Mouse (Mus musculus) stomach, embryonic 16.5 days (tissue): ENCODE measurements around the gene Metrnl. TPM values are rescaled to one million over a fixed set of nuclear protein-coding genes. Genes with fewer than 3 reads are reported as not detected.
A peak's percentile ranks its signal among the peaks of the same experiment; 100 is the strongest.

Source experiments
- ATAC-seq: fragments of 200-750 bp; cut with Nextera tagmentation; 2 replicates; pipeline ENCODE4 v1.8.0; 2017; ENCODE audit warnings: moderate number of reproducible peaks, moderate TSS enrichment; ENCODE audit not compliant: insufficient read depth, low FRiP score
- H3K27ac ChIP-seq: fragments of 300-500 bp; sonication (generic); 2 replicates; pipeline ENCODE4 v1.5.1; 2014; ENCODE audit warnings: low read length
- H3K27me3 ChIP-seq: fragments of 300-500 bp; sonication (generic); 2 replicates; pipeline ENCODE4 v1.6.1; 2014; ENCODE audit warnings: low read length, control low read depth, mixed read lengths; ENCODE audit not compliant: control insufficient read depth, insufficient read depth
- H3K36me3 ChIP-seq: fragments of 300-500 bp; sonication (generic); 2 replicates; pipeline ENCODE4 v1.6.1; 2014; ENCODE audit warnings: low read length; ENCODE audit not compliant: control insufficient read depth, insufficient read depth
- H3K4me1 ChIP-seq: fragments of 300-500 bp; sonication (generic); 2 replicates; pipeline ENCODE4 v1.6.1; 2014; ENCODE audit warnings: low read length, control low read depth, mixed read lengths; ENCODE audit not compliant: control insufficient read depth, insufficient read depth
- H3K4me2 ChIP-seq: fragments of 300-500 bp; sonication (generic); 2 replicates; pipeline ENCODE4 v1.6.1; 2014; ENCODE audit warnings: low read depth, low read length, mixed read lengths
- H3K4me3 ChIP-seq: fragments of 300-500 bp; sonication (generic); replicated peaks from 2 replicates; pipeline ENCODE4 v1.5.1; 2014; ENCODE audit warnings: mild to moderate bottlenecking, low read length
- H3K9ac ChIP-seq: fragments of 300-500 bp; sonication (generic); 2 replicates; pipeline ENCODE4 v1.6.1; 2014; ENCODE audit warnings: low read length
- H3K9me3 ChIP-seq: fragments of 300-500 bp; sonication (generic); replicated peaks from 2 replicates; pipeline ENCODE4 v1.6.1; 2016; ENCODE audit warnings: low read length, control low read depth; ENCODE audit not compliant: control insufficient read depth
- WGBS: fragments of 180-500 bp; shearing (Covaris S2); extraction: QIAGEN DNeasy Blood & Tissue Kit; methylation state at CpG from one replicate; pipeline ENCODE4 v1.1.7; 2014; 5-methylcytosine and 5-hydroxymethylcytosine counted together
- polyA plus RNA-seq: library from polyadenylated mRNA; unstranded; fragments of >200 nt; fragmentation: Nextera tagmentation; extraction: Ambion mirVana; gene quantifications from 2 replicates; pipeline ENCODE4 v1.2.1, GENCODE M21; 2015

Gene Metrnl
- polyA plus RNA-seq, 1 experiment from 2014 or later, result 38.5 TPM

- Histone ChIP-seq H3K36me3 (no peaks in the 10 kb centered on the region), H3K9me3 (0 out of 2 replicates have a peak, but pooled peaks cover 3% of the 10 kb centered on the region), H3K4me3 (no peak overlapping the region), H3K27ac (no peak overlapping the region), H3K9ac (no peak overlapping the region), H3K4me2 (no peak overlapping the region), H3K4me1 (no peaks in the 10 kb centered on the region), H3K27me3 (no peaks in the 10 kb centered on the region)
- ATAC-seq, result no peak; the same call in 1 of the 2 replicates
- WGBS, result 75% methylated on average over 2 of the region's 2 CpGs
Measured at GRCm38 (mm10) chr11:121679581-121679980, 21.8 kb upstream of the Metrnl start.

- Histone ChIP-seq H3K27ac (no peak overlapping the region), H3K4me3 (no peak overlapping the region), H3K27me3 (no peaks in the 10 kb centered on the region), H3K36me3 (no peaks in the 10 kb centered on the region), H3K9ac (no peak overlapping the region), H3K9me3 (0 out of 2 replicates have a peak, but pooled peaks cover 3% of the 10 kb centered on the region), H3K4me1 (no peaks in the 10 kb centered on the region), H3K4me2 (no peak overlapping the region)
- 68% methylated on average over 5 of the region's 5 CpGs for WGBS
- no peak; the same call in 1 of the 2 replicates for ATAC-seq
Measured at GRCm38 (mm10) chr11:121680750-121681149, 20.6 kb upstream of the Metrnl start.

GRCm38 (mm10) chr11:121683243-121683642 is 18.1 kb upstream of the Metrnl start:
- Histone ChIP-seq H3K4me3 (no peak overlapping the region), H3K27ac (no peak overlapping the region), H3K36me3 (no peaks in the 10 kb centered on the region), H3K9me3 (no peaks in the 10 kb centered on the region), H3K4me1 (0 out of 2 replicates have a peak, but pooled peaks cover 5% of the 10 kb centered on the region), H3K27me3 (no peaks in the 10 kb centered on the region), H3K9ac (no peak overlapping the region), H3K4me2 (no peak overlapping the region)
- no peak for ATAC-seq
- 64% methylated on average over 3 of the region's 3 CpGs for WGBS

- Histone ChIP-seq H3K27me3 (no peaks in the 10 kb centered on the region), H3K4me2 (no peak overlapping the region), H3K4me3 (no peak overlapping the region), H3K9me3 (no peaks in the 10 kb centered on the region), H3K36me3 (no peaks in the 10 kb centered on the region), H3K4me1 (0 out of 2 replicates have a peak, but pooled peaks cover 5% of the 10 kb centered on the region), H3K27ac (no peak overlapping the region), H3K9ac (no peak overlapping the region)
- WGBS, result 56% methylated on average over 6 of the region's 6 CpGs
- peak; percentile 34; the same call in 1 of the 2 replicates for ATAC-seq
Measured at GRCm38 (mm10) chr11:121685491-121686001, 15.8 kb upstream of the Metrnl start.

GRCm38 (mm10) chr11:121686091-121686490 is 15.3 kb upstream of the Metrnl start:
- WGBS, result 65% methylated on average over 4 of the region's 4 CpGs
- no peaks in the 10 kb centered on the region for H3K9me3 ChIP-seq
- H3K9ac ChIP-seq, result no peak overlapping the region
- no peaks in the 10 kb centered on the region for H3K27me3 ChIP-seq
- no peaks in the 10 kb centered on the region for H3K36me3 ChIP-seq
- no peak overlapping the region for H3K27ac ChIP-seq
- no peak overlapping the region for H3K4me2 ChIP-seq
- H3K4me1 ChIP-seq, result 0 out of 2 replicates have a peak, but pooled peaks cover 5% of the 10 kb centered on the region
- 0 out of 2 replicates have a peak, but pooled peaks have one; percentile 26 for ATAC-seq
- no peak overlapping the region for H3K4me3 ChIP-seq

- 52% methylated on average over 5 of the region's 5 CpGs for WGBS
- Histone ChIP-seq H3K9ac (no peak overlapping the region), H3K9me3 (no peaks in the 10 kb centered on the region), H3K27me3 (no peaks in the 10 kb centered on the region), H3K36me3 (no peaks in the 10 kb centered on the region), H3K4me3 (no peak overlapping the region), H3K4me2 (no peak overlapping the region), H3K4me1 (0 out of 2 replicates have a peak, but pooled peaks cover 5% of the 10 kb centered on the region), H3K27ac (no peak overlapping the region)
- no peak for ATAC-seq
Measured at GRCm38 (mm10) chr11:121686674-121687073, 14.7 kb upstream of the Metrnl start.

GRCm38 (mm10) chr11:121688024-121688423 is 13.3 kb upstream of the Metrnl start:
- Histone ChIP-seq H3K4me1 (0 out of 2 replicates have a peak, but pooled peaks cover 5% of the 10 kb centered on the region), H3K9ac (no peak overlapping the region), H3K4me3 (no peak overlapping the region), H3K27ac (no peak overlapping the region), H3K4me2 (no peak overlapping the region), H3K27me3 (no peaks in the 10 kb centered on the region), H3K9me3 (no peaks in the 10 kb centered on the region), H3K36me3 (no peaks in the 10 kb centered on the region)
- WGBS, result 85% methylated on average over 2 of the region's 2 CpGs
- no peak for ATAC-seq

GRCm38 (mm10) chr11:121695304-121696064 is 5.9 kb upstream of the Metrnl start:
- no peaks in the 10 kb centered on the region for H3K27me3 ChIP-seq
- no peaks in the 10 kb centered on the region for H3K36me3 ChIP-seq
- no peak for ATAC-seq
- H3K4me3 ChIP-seq, result no peak overlapping the region
- no peak overlapping the region for H3K27ac ChIP-seq
- 84% methylated on average over 5 of the region's 5 CpGs for WGBS
- H3K4me2 ChIP-seq, result no peak overlapping the region
- no peak overlapping the region for H3K9ac ChIP-seq
- no peaks in the 10 kb centered on the region for H3K4me1 ChIP-seq
- no peaks in the 10 kb centered on the region for H3K9me3 ChIP-seq

- no peaks in the 10 kb centered on the region for H3K36me3 ChIP-seq
- H3K4me2 ChIP-seq, result no peak overlapping the region
- H3K9me3 ChIP-seq, result no peaks in the 10 kb centered on the region
- no peak overlapping the region for H3K9ac ChIP-seq
- no peak overlapping the region for H3K27ac ChIP-seq
- no peak overlapping the region for H3K4me3 ChIP-seq
- no peaks in the 10 kb centered on the region for H3K27me3 ChIP-seq
- WGBS, result 86% methylated on average over 4 of the region's 4 CpGs
- no peak for ATAC-seq
- peaks cover 7% of the 10 kb centered on the region; the same call in 1 of the 2 replicates for H3K4me1 ChIP-seq
Measured at GRCm38 (mm10) chr11:121697271-121697670, 4.1 kb upstream of the Metrnl start.
